12 mouse cellular contexts compared by ENCODE assay signal in the genomic region with DNA sequence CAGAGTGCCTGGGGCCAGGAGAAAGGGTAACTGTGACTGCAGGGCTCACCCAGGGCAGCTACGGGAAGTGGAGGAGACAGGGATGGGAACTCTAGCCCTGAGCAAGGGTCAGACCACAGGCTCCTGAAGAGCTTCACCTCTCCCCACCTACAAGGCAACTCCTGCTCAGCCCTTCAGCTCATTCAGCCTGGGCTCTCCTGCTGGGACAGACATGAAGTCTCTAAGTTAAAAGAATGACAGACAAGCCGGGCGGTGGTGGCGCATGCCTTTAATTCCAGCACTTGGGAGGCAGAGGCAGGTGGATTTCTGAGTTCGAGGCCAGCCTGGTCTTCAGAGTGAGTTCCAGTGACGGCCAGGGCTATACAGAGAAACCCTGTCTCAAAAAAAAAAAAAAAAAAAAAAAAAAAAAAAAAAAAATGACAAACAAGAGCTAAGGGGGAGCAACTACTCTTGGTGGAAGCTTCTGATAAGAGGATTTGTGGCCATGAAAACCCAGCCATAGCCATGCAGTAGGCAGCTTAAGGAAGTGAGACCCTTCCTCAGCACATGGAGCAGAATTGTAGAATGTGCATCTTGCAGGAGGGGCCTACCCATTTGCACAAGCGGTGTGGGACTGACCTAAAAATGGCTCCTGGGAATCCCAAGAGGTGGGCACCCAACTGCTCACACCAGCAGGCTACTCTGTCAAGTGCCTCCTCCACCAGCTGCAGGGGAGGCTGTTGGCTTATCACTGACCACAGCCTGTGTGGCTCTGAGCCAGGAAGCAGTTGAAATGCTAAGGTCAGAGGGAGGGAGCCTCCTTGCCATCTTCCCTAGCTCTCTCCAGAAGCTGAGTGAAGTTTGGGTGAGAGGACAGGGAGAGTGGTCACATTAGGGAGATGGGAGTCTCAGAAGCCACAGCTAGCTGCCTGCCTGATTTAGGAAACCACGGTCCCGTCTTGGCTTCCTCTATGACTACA. TPM values are rescaled to one million over a fixed set of nuclear protein-coding genes. Genes with fewer than 3 reads are reported as not detected.
DNase-seq lines count a peak whose midpoint lies in the region; ATAC-seq and TF ChIP-seq lines count a peak whose summit lies in the region.
"Had no signal": no experiment of that assay in that cellular context is flagged by ENCODE, and none has a peak within 500 bp of the region (broad histone marks: within the 10 kb centered on the region; RNA-seq: fewer than 3 reads in every experiment).

No protein-coding gene starts in this region.

- H3K27me3 ChIP-seq in forebrain, embryonic 15.5 days = no peaks in the 10 kb centered on the region
- H3K27me3 ChIP-seq in kidney, embryonic 14.5 days (ENCODE audit: control insufficient read depth, insufficient read depth, low read length) = peaks cover 45% of the 10 kb centered on the region

- H3K4me2 ChIP-seq in forebrain, embryonic 15.5 days (replicated peaks) = peak overlapping the region; percentile 88
- no peak overlapping the region for H3K4me2 ChIP-seq in kidney, embryonic 14.5 days (replicated peaks; ENCODE audit: low read depth, low read length)
- H3K4me2 ChIP-seq: embryonic facial prominence, embryonic 15.5 days; kidney, embryonic 15.5 days; lung, embryonic 15.5 days had no signal

- DNase-seq in 416B (ENCODE audit: low read depth) = peak; percentile 100
- DNase-seq in MEL-GATA-1-ER (ENCODE audit: extremely low read depth, low read depth) = peak; percentile 80
- no peak for DNase-seq in left cerebral cortex, adult 2 months (ENCODE audit: extremely low spot score in 1 of 2, low spot score in 2 of 2)
- DNase-seq in layer of hippocampus, postnatal 14 days (ENCODE audit: low spot score in 2 of 2) = no peak

- no peak overlapping the region for H3K9ac ChIP-seq in forebrain, embryonic 15.5 days (replicated peaks)
- H3K9ac ChIP-seq in kidney, embryonic 14.5 days (ENCODE audit: low read depth, low read length) = no peak overlapping the region
- H3K9ac ChIP-seq: embryonic facial prominence, embryonic 15.5 days; kidney, embryonic 15.5 days; lung, embryonic 15.5 days had no signal

- no peaks in the 10 kb centered on the region for H3K9me3 ChIP-seq in forebrain, embryonic 15.5 days
- H3K9me3 ChIP-seq in kidney, embryonic 14.5 days (ENCODE audit: control insufficient read depth, low read length) = no peaks in the 10 kb centered on the region
- H3K9me3 ChIP-seq: embryonic facial prominence, embryonic 15.5 days; kidney, embryonic 15.5 days; lung, embryonic 15.5 days had no signal

- intact Hi-C loops in left cerebral cortex, adult 2 months (cut with DNase I) = no loop called here

- peak overlapping the region; percentile 95; the same call in 1 of the 2 replicates for H3K27ac ChIP-seq in forebrain, embryonic 15.5 days (replicated peaks)
- H3K27ac ChIP-seq in left cerebral cortex, adult 2 months = no peak overlapping the region
- H3K27ac ChIP-seq in kidney, embryonic 14.5 days (ENCODE audit: low read depth, low read length) = no peak overlapping the region
- H3K27ac ChIP-seq: embryonic facial prominence, embryonic 15.5 days; kidney, embryonic 15.5 days; lung, embryonic 15.5 days had no signal

- peaks cover 24% of the 10 kb centered on the region for H3K4me1 ChIP-seq in forebrain, embryonic 15.5 days
- H3K4me1 ChIP-seq in kidney, embryonic 14.5 days (ENCODE audit: control insufficient read depth, insufficient read depth, low read length) = peaks cover 6% of the 10 kb centered on the region; the same call in 1 of the 2 replicates

- H3K4me3 ChIP-seq in forebrain, embryonic 15.5 days = peak overlapping the region; percentile 95; the same call in 1 of the 2 replicates
- no peak overlapping the region for H3K4me3 ChIP-seq in left cerebral cortex, adult 2 months
- H3K4me3 ChIP-seq in kidney, embryonic 14.5 days (ENCODE audit: low read length) = no peak overlapping the region
- H3K4me3 ChIP-seq: embryonic facial prominence, embryonic 15.5 days; kidney, embryonic 15.5 days; lung, embryonic 15.5 days had no signal

- ATAC-seq in forebrain, embryonic 15.5 days (replicated peaks) = no peak
- ATAC-seq in megakaryocyte-erythroid progenitor cell, adult 5-6 weeks (replicated peaks; ENCODE audit: low FRiP score, low TSS enrichment, poor library complexity, severe bottlenecking) = peak; percentile 54
- no peak for ATAC-seq in cerebellum, adult (ENCODE audit: insufficient number of reproducible peaks, low FRiP score, low TSS enrichment)
- no peak for ATAC-seq in kidney, embryonic 14.5 days (ENCODE audit: low FRiP score, low TSS enrichment)

- no peaks in the 10 kb centered on the region for H3K36me3 ChIP-seq in forebrain, embryonic 15.5 days
- no peaks in the 10 kb centered on the region for H3K36me3 ChIP-seq in kidney, embryonic 14.5 days (ENCODE audit: control insufficient read depth, insufficient read depth, low read length)
- H3K36me3 ChIP-seq: embryonic facial prominence, embryonic 15.5 days; kidney, embryonic 15.5 days; lung, embryonic 15.5 days had no signal

- TF ChIP-seq CTCF in left cerebral cortex, adult 2 months (IDR thresholded peaks at IDR 0.05) = no peak

- 77% methylated on average over 9 of the region's 9 CpGs for WGBS in forebrain, embryonic 15.5 days
- WGBS in kidney, embryonic 14.5 days = 78% methylated on average over 9 of the region's 9 CpGs

RNA-seq across cellular contexts. Expression of a gene that starts 2.0 kb away (rescaled TPM):
- 0.15 and 0.23 TPM in 2 replicates for polyA plus RNA-seq in forebrain, embryonic 15.5 days (2015; fragmentation: Nextera tagmentation; extraction: Ambion mirVana)
- 0.92 and 1.7 TPM in 2 replicates for total RNA-seq in megakaryocyte-erythroid progenitor cell, adult 5-6 weeks (2014; fragmentation: Nextera tagmentation)
- total RNA-seq in megakaryocyte-erythroid progenitor cell, adult 5-6 weeks (2017) = 0.91 TPM in 1 of 2 replicates, not detected in the other
- under 1 TPM; 0.18 to 0.19 TPM for total RNA-seq in left cerebral cortex, adult 2 months (2021)
- not detected in 2 replicates for polyA plus RNA-seq in kidney, embryonic 14.5 days (2014; fragmentation: Nextera tagmentation; extraction: Ambion mirVana)
- under 1 TPM in 1 of 2 experiments, not detected in 1; 0.10 TPM for total RNA-seq in layer of hippocampus, postnatal 14 days (2021)
- polyA plus RNA-seq: kidney, embryonic 15.5 days; lung, embryonic 15.5 days; spleen, adult 2 months had no signal

RNA-seq across cellular contexts. Expression of a gene that starts 2.4 kb away (rescaled TPM):
- polyA plus RNA-seq in forebrain, embryonic 15.5 days (2015; fragmentation: Nextera tagmentation; extraction: Ambion mirVana) = 1,822 and 1,823 TPM in 2 replicates
- 1.0 and 1.3 TPM in 2 replicates for total RNA-seq in megakaryocyte-erythroid progenitor cell, adult 5-6 weeks (2014; fragmentation: Nextera tagmentation)
- 0.19 TPM in 1 of 2 replicates, not detected in the other for total RNA-seq in megakaryocyte-erythroid progenitor cell, adult 5-6 weeks (2017)
- 100 to 1,000 TPM; 373 to 377 TPM for total RNA-seq in left cerebral cortex, adult 2 months (2021)
- polyA plus RNA-seq in kidney, embryonic 14.5 days (2014; fragmentation: Nextera tagmentation; extraction: Ambion mirVana) = 1.2 and 1.9 TPM in 2 replicates
- total RNA-seq in layer of hippocampus, postnatal 14 days (2021) = 100 to 1,000 TPM; 559 to 591 TPM

RNA-seq across cellular contexts. Expression of a gene that starts 14.5 kb away (rescaled TPM):
- polyA plus RNA-seq in forebrain, embryonic 15.5 days (2015; fragmentation: Nextera tagmentation; extraction: Ambion mirVana) = 43.3 and 46.3 TPM in 2 replicates
- total RNA-seq in megakaryocyte-erythroid progenitor cell, adult 5-6 weeks (2014; fragmentation: Nextera tagmentation) = 60.6 and 61.1 TPM in 2 replicates
- 33.5 and 45.9 TPM in 2 replicates for total RNA-seq in megakaryocyte-erythroid progenitor cell, adult 5-6 weeks (2017)
- total RNA-seq in left cerebral cortex, adult 2 months (2021) = 10 to 100 TPM; 55.0 to 55.5 TPM
- polyA plus RNA-seq in kidney, embryonic 14.5 days (2014; fragmentation: Nextera tagmentation; extraction: Ambion mirVana) = 24.2 and 35.7 TPM in 2 replicates
- 10 to 100 TPM; 72.0 to 78.2 TPM for total RNA-seq in layer of hippocampus, postnatal 14 days (2021)

RNA-seq across cellular contexts. Expression of a gene that starts 35.3 kb away (rescaled TPM):
- 252 and 259 TPM in 2 replicates for polyA plus RNA-seq in forebrain, embryonic 15.5 days (2015; fragmentation: Nextera tagmentation; extraction: Ambion mirVana)
- 140 and 145 TPM in 2 replicates for total RNA-seq in megakaryocyte-erythroid progenitor cell, adult 5-6 weeks (2014; fragmentation: Nextera tagmentation)
- 104 and 227 TPM in 2 replicates for total RNA-seq in megakaryocyte-erythroid progenitor cell, adult 5-6 weeks (2017)
- 100 to 1,000 TPM; 586 to 610 TPM for total RNA-seq in left cerebral cortex, adult 2 months (2021)
- polyA plus RNA-seq in kidney, embryonic 14.5 days (2014; fragmentation: Nextera tagmentation; extraction: Ambion mirVana) = 115 and 157 TPM in 2 replicates
- 100 to 1,000 TPM; 490 to 516 TPM for total RNA-seq in layer of hippocampus, postnatal 14 days (2021)

Comparison
In these comparisons a context has a peak if more than half of its experiments do, and no peak if none do; other contexts are left out.
1. DNase-seq: peak in 416B (single experiment) and MEL-GATA-1-ER (single experiment); none in left cerebral cortex, adult 2 months (0 of 2) and layer of hippocampus, postnatal 14 days (0 of 2).
2. RNA of a gene that starts 2.4 kb away (total RNA-seq): 559 to 591 TPM in layer of hippocampus, postnatal 14 days and 373 to 377 TPM in left cerebral cortex, adult 2 months; 0.19 to 1.3 TPM in megakaryocyte-erythroid progenitor cell, adult 5-6 weeks; every median in the first group is over 100 times any median in the second.